Mouse (Mus musculus): ENCODE data around the gene Mdm2.

The Mdm2 gene

GRCm38 (mm10) chr10:117696021-117696826 is 14.3 kb downstream of the Mdm2 start:
- DNase-seq: no peak

- DNase-seq: no peak
These were observed 15.0 kb downstream of the Mdm2 start for GRCm38 (mm10) chr10:117695605-117696004.

- no peak for DNase-seq
These were observed 15.5 kb downstream of the Mdm2 start for GRCm38 (mm10) chr10:117695027-117695426.

- no peak for DNase-seq
These were observed 16.2 kb downstream of the Mdm2 start for GRCm38 (mm10) chr10:117694255-117694953.

- DNase-seq: no peak
These were observed 17.6 kb downstream of the Mdm2 start for GRCm38 (mm10) chr10:117692953-117693352.

- DNase-seq: no peak
These were observed 18.4 kb downstream of the Mdm2 start for GRCm38 (mm10) chr10:117692173-117692572.

- no peak for DNase-seq
These were observed 19.1 kb downstream of the Mdm2 start for GRCm38 (mm10) chr10:117691389-117691968.

- DNase-seq: no peak
These were observed 19.7 kb downstream of the Mdm2 start for GRCm38 (mm10) chr10:117690770-117691296.

GRCm38 (mm10) chr10:117690101-117690352 is 20.5 kb downstream of the Mdm2 start:
- DNase-seq: no peak

- no peak for DNase-seq
These were observed 21.1 kb downstream of the Mdm2 start for GRCm38 (mm10) chr10:117689297-117690100.

GRCm38 (mm10) chr10:117688204-117689151 is 22.1 kb downstream of the Mdm2 start:
- no peak for DNase-seq

- no peak for DNase-seq
These were observed 23.0 kb downstream of the Mdm2 start for GRCm38 (mm10) chr10:117687577-117687976.

- no peak for DNase-seq
These were observed 23.5 kb downstream of the Mdm2 start for GRCm38 (mm10) chr10:117687018-117687417.

GRCm38 (mm10) chr10:117685849-117686591 is 24.5 kb downstream of the Mdm2 start:
- DNase-seq: no peak

GRCm38 (mm10) chr10:117685171-117685848 is 25.2 kb downstream of the Mdm2 start:
- DNase-seq: no peak

GRCm38 (mm10) chr10:117684298-117685170 is 26.0 kb downstream of the Mdm2 start:
- no peak for DNase-seq

GRCm38 (mm10) chr10:117683734-117684037 is 26.9 kb downstream of the Mdm2 start:
- DNase-seq: no peak

GRCm38 (mm10) chr10:117682858-117683733 is 27.5 kb downstream of the Mdm2 start:
- DNase-seq: no peak

All from right cerebral cortex, adult 18-20 months (tissue).